Mouse (Mus musculus) bone marrow macrophage, adult 2 months (primary cell): ENCODE measurements at regions not wholly inside any gene's neighbourhood (a gene's known extent, or its start where the extent isn't known, plus 50 kb on each side); places are given as distances from the start of the nearest gene placed in this dataset.

Source experiments
- CTCF ChIP-seq: IDR thresholded peaks from 2 replicates; pipeline ENCODE4 v1.5.1; 2012; ENCODE audit warnings: low read depth, mild to moderate bottlenecking, low read length, moderate library complexity
- POLR2A ChIP-seq: IDR thresholded peaks from 2 replicates; pipeline ENCODE4 v1.6.1; 2012; ENCODE audit warnings: mild to moderate bottlenecking, low read depth, low read length, borderline replicate concordance

DNA sequence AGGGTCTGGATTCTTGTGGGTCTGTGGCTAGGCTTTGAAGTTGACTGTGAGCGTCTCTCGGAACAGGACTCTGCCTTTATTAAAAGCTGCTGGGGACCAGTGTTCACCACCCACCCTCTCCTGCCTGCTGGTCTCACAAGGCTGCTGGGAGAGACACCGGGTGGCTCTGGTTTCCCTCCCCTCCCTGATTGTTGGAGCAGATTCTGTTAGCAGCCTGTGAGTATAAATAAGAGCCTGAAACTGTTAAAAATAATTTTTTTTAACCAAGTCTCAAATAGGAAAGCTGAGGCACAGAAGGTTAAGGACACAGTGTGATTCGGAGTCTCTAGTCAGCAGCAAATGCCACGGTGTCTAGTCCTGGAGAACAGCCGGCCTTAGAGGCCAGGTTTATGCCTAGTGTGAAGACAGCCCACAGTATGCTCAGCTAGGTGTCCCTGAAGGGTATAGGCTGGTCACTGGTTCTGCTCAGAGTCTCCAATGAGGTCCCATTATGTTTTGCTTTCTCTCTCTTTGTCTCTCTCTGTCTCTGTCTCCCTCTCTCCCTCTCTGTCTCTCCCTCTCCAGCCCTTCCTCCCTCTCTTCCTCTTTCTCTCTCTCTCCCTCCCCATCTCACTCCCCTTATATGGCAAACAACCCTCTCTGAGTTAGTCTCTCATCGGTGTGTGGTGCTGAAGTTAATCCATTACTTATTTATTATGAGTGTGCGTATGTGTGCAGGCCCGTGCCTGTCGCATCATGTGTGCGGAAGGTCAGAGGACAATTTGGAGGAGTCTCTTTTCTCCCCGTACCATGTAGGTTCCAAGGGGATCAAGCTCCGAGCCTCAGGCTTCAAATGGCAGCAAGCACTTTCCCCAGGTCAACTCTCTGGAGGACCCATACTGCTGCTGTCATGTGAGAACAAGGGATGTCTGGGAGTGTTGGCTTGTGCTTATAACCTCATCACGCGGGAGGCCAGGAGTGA lies 59.1 kb upstream of the Wnt7b start:
- TF ChIP-seq CTCF (no peak), POLR2A (no peak)
